Mouse (Mus musculus): Measurements from ENCODE around the gene Adat1.
A peak's percentile ranks its signal among the peaks of the same experiment; 100 is the strongest.

Adat1 gene

GRCm38 (mm10) chr8:111968541-111968940 is 23.6 kb downstream of the Adat1 start:
- DNase-seq (ENCODE audit: low spot score in 2 of 2): no peak

- no peak for DNase-seq (ENCODE audit: low spot score in 2 of 2)
Observed at GRCm38 (mm10) chr8:111967246-111967870, 24.7 kb downstream of the Adat1 start.

- DNase-seq (ENCODE audit: low spot score in 2 of 2): no peak
Observed at GRCm38 (mm10) chr8:111964849-111965561, 27.1 kb downstream of the Adat1 start.

GRCm38 (mm10) chr8:111964351-111964750 is 27.8 kb downstream of the Adat1 start:
- no peak for DNase-seq (ENCODE audit: low spot score in 2 of 2)

- no peak for DNase-seq (ENCODE audit: low spot score in 2 of 2)
Observed at GRCm38 (mm10) chr8:111963546-111963945, 28.6 kb downstream of the Adat1 start.

- DNase-seq (ENCODE audit: low spot score in 2 of 2): no peak
Observed at GRCm38 (mm10) chr8:111963091-111963490, 29.0 kb downstream of the Adat1 start.

- DNase-seq (ENCODE audit: low spot score in 2 of 2): no peak
Observed at GRCm38 (mm10) chr8:111962589-111962988, 29.5 kb downstream of the Adat1 start.

GRCm38 (mm10) chr8:111961330-111961729 is 30.8 kb downstream of the Adat1 start:
- no peak for DNase-seq (ENCODE audit: low spot score in 2 of 2)

- no peak for DNase-seq (ENCODE audit: low spot score in 2 of 2)
Observed at GRCm38 (mm10) chr8:111960591-111961321, 31.3 kb downstream of the Adat1 start.

GRCm38 (mm10) chr8:111957231-111957630 is 34.9 kb downstream of the Adat1 start:
- no peak for DNase-seq (ENCODE audit: low spot score in 2 of 2)

GRCm38 (mm10) chr8:111955879-111956278 is 36.2 kb downstream of the Adat1 start:
- no peak for DNase-seq (ENCODE audit: low spot score in 2 of 2)

- DNase-seq (ENCODE audit: low spot score in 2 of 2): no peak
Observed at GRCm38 (mm10) chr8:111954844-111955594, 37.1 kb downstream of the Adat1 start.

- DNase-seq (ENCODE audit: low spot score in 2 of 2): no peak
Observed at GRCm38 (mm10) chr8:111951936-111952335, 40.2 kb downstream of the Adat1 start.

GRCm38 (mm10) chr8:111951317-111951716 is 40.8 kb downstream of the Adat1 start:
- DNase-seq (ENCODE audit: low spot score in 2 of 2): peak; percentile 78 to 81

- peak; percentile 44 to 53 for DNase-seq (ENCODE audit: low spot score in 2 of 2)
Observed at GRCm38 (mm10) chr8:111950846-111951245, 41.3 kb downstream of the Adat1 start.

- DNase-seq (ENCODE audit: low spot score in 2 of 2): no peak
Observed at GRCm38 (mm10) chr8:111947954-111948353, 44.1 kb downstream of the Adat1 start.

GRCm38 (mm10) chr8:111947144-111947543 is 45.0 kb downstream of the Adat1 start:
- peak; percentile 59 to 61 for DNase-seq (ENCODE audit: low spot score in 2 of 2)

- DNase-seq (ENCODE audit: low spot score in 2 of 2): no peak
Observed at GRCm38 (mm10) chr8:111943544-111943943, 48.6 kb downstream of the Adat1 start.

- peak; percentile 41 to 49 for DNase-seq (ENCODE audit: low spot score in 2 of 2)
Observed at GRCm38 (mm10) chr8:111941101-111941454, 51.0 kb downstream of the Adat1 start.

- DNase-seq (ENCODE audit: low spot score in 2 of 2): peak; percentile 94 to 96
Observed at GRCm38 (mm10) chr8:111940171-111941100, 51.7 kb downstream of the Adat1 start, which contains the start of gene Gabarapl2. Gene Gabarapl2, plus strand, starts transcription at chr8:111940703.
